Mouse (Mus musculus): ENCODE data around the gene Xxylt1.

- TF ChIP-seq SIN3A (IDR thresholded peaks at IDR 0.05; ENCODE audit: low read length): no peak
- no peak for TF ChIP-seq TCF12 (IDR thresholded peaks at IDR 0.05; ENCODE audit: low read depth, low read length)
- no peak for TF ChIP-seq CTCF (IDR thresholded peaks at IDR 0.05 in 2 of 3, conservative IDR thresholded peaks at IDR 0.05 in 1 of 3; ENCODE audit: control insufficient read depth in 1 of 3, insufficient read depth in 1 of 3, low read depth in 2 of 3, low read length in 3 of 3, poor library complexity in 1 of 3, severe bottlenecking in 1 of 3)
- no peak for TF ChIP-seq USF1 (IDR thresholded peaks at IDR 0.05; ENCODE audit: low read depth, low read length)
- no peak for TF ChIP-seq POLR2AphosphoS5 (IDR thresholded peaks at IDR 0.05; ENCODE audit: borderline replicate concordance, low read depth, low read length)
- TF ChIP-seq POLR2A (IDR thresholded peaks at IDR 0.05; ENCODE audit: control insufficient read depth in 1 of 2, insufficient read depth in 1 of 2, low read depth in 1 of 2, low read length in 2 of 2, poor library complexity in 1 of 2): no peak
- no peak for TF ChIP-seq ZNF384 (IDR thresholded peaks at IDR 0.05; ENCODE audit: low read depth, low read length)
- TF ChIP-seq JUND (IDR thresholded peaks at IDR 0.05; ENCODE audit: low read depth, low read length): no peak
- no peak for TF ChIP-seq ZC3H11A (IDR thresholded peaks at IDR 0.05; ENCODE audit: low read depth, low read length)
- TF ChIP-seq TAL1 (IDR thresholded peaks at IDR 0.05; ENCODE audit: low read length): no peak
- TF ChIP-seq HCFC1 (IDR thresholded peaks at IDR 0.05; ENCODE audit: low read depth, low read length): no peak
- no peak for TF ChIP-seq NRF1 (IDR thresholded peaks at IDR 0.05; ENCODE audit: insufficient read depth, low read depth, low read length, poor library complexity, severe bottlenecking)
- no peak for TF ChIP-seq GATA1 (IDR thresholded peaks at IDR 0.05; ENCODE audit: low read depth, low read length)
Measured at GRCm38 (mm10) chr16:30960266-30960665, 121.0 kb downstream of the Xxylt1 start.

All from MEL (cell line).